Mouse (Mus musculus): ENCODE measurements around the gene Crygc. TPM values are rescaled to one million over a fixed set of nuclear protein-coding genes. Genes with fewer than 3 reads are reported as not detected.

Gene Crygc
- polyA plus RNA-seq (2014; fragmentation: Nextera tagmentation; extraction: Ambion mirVana), result not detected in 2 replicates

- DNase-seq (ENCODE audit: low spot score), result no peak
- no peak within 1 kb of the TSS for H3K27ac ChIP-seq (ENCODE audit: low read depth, low read length)
- H3K9me3 ChIP-seq (ENCODE audit: control insufficient read depth, low read length), result no peaks in the 10 kb centered on the region
- H3K4me2 ChIP-seq (ENCODE audit: low read depth), result no peak within 1 kb of the TSS
- no peaks in the 10 kb centered on the region for H3K4me1 ChIP-seq (ENCODE audit: control insufficient read depth, insufficient read depth, low read length)
- H3K27me3 ChIP-seq (ENCODE audit: control insufficient read depth, insufficient read depth, low read length), result no peaks in the 10 kb centered on the region
- ATAC-seq (ENCODE audit: insufficient read depth, low FRiP score, low TSS enrichment), result no peak
- no peak within 1 kb of the TSS for H3K4me3 ChIP-seq (ENCODE audit: low read depth, low read length)
- H3K9ac ChIP-seq (ENCODE audit: low read length), result no peak within 1 kb of the TSS
- no peaks in the 10 kb centered on the region for H3K36me3 ChIP-seq (ENCODE audit: control insufficient read depth, insufficient read depth, low read length)
- 71% methylated on average over 6 of the region's 6 CpGs for WGBS
Observed at GRCm38 (mm10) chr1:65073589-65073988, at the start of gene Crygc. Gene Crygc (minus strand): TSS chr1:65073689.

- peak within 1 kb of the TSS; percentile 32; the same call in 1 of the 2 replicates for H3K4me2 ChIP-seq (ENCODE audit: low read depth)
- no peak for ATAC-seq (ENCODE audit: insufficient read depth, low FRiP score, low TSS enrichment)
- H3K27me3 ChIP-seq (ENCODE audit: control insufficient read depth, insufficient read depth, low read length), result no peaks in the 10 kb centered on the region
- H3K36me3 ChIP-seq (ENCODE audit: control insufficient read depth, insufficient read depth, low read length), result no peaks in the 10 kb centered on the region
- H3K4me1 ChIP-seq (ENCODE audit: control insufficient read depth, insufficient read depth, low read length), result no peaks in the 10 kb centered on the region
- WGBS, result 30% methylated on average over 9 of the region's 9 CpGs
- no peak within 1 kb of the TSS for H3K9ac ChIP-seq (ENCODE audit: low read length)
- no peak within 1 kb of the TSS for H3K27ac ChIP-seq (ENCODE audit: low read depth, low read length)
- H3K9me3 ChIP-seq (ENCODE audit: control insufficient read depth, low read length), result no peaks in the 10 kb centered on the region
- no peak within 1 kb of the TSS for H3K4me3 ChIP-seq (ENCODE audit: low read depth, low read length)
- DNase-seq (ENCODE audit: low spot score), result no peak
Observed at GRCm38 (mm10) chr1:65122574-65123372, 49.3 kb upstream of the Crygc start, which contains the start of gene D630023F18Rik. Gene D630023F18Rik (minus strand): TSS chr1:65123214.

- DNase-seq (ENCODE audit: low spot score) (no peak), ATAC-seq (ENCODE audit: insufficient read depth, low FRiP score, low TSS enrichment) (no peak)
- Histone ChIP-seq H3K27ac (ENCODE audit: low read depth, low read length) (no peak within 1 kb of the TSS), H3K9ac (ENCODE audit: low read length) (no peak within 1 kb of the TSS), H3K4me2 (ENCODE audit: low read depth) (no peak within 1 kb of the TSS), H3K36me3 (ENCODE audit: control insufficient read depth, insufficient read depth, low read length) (no peaks in the 10 kb centered on the region), H3K9me3 (ENCODE audit: control insufficient read depth, low read length) (no peaks in the 10 kb centered on the region), H3K27me3 (ENCODE audit: control insufficient read depth, insufficient read depth, low read length) (no peaks in the 10 kb centered on the region), H3K4me3 (ENCODE audit: low read depth, low read length) (no peak within 1 kb of the TSS), H3K4me1 (ENCODE audit: control insufficient read depth, insufficient read depth, low read length) (no peaks in the 10 kb centered on the region)
- 85% methylated on average over 1 of the region's 1 CpGs for WGBS
Observed at GRCm38 (mm10) chr1:65119438-65119837, 45.9 kb upstream of the Crygc start, which contains the start of gene Gm28845. Gene Gm28845 (minus strand): TSS chr1:65119558.

- DNase-seq (ENCODE audit: low spot score), result no peak
- Histone ChIP-seq H3K36me3 (ENCODE audit: control insufficient read depth, insufficient read depth, low read length) (no peaks in the 10 kb centered on the region), H3K27me3 (ENCODE audit: control insufficient read depth, insufficient read depth, low read length) (no peaks in the 10 kb centered on the region), H3K4me1 (ENCODE audit: control insufficient read depth, insufficient read depth, low read length) (no peaks in the 10 kb centered on the region), H3K4me3 (ENCODE audit: low read depth, low read length) (no peak overlapping the region), H3K27ac (ENCODE audit: low read depth, low read length) (no peak overlapping the region), H3K9ac (ENCODE audit: low read length) (no peak overlapping the region), H3K4me2 (ENCODE audit: low read depth) (no peak overlapping the region), H3K9me3 (ENCODE audit: control insufficient read depth, low read length) (no peaks in the 10 kb centered on the region)
- WGBS, result 82% methylated on average over 8 of the region's 8 CpGs
- no peak for ATAC-seq (ENCODE audit: insufficient read depth, low FRiP score, low TSS enrichment)
Observed at GRCm38 (mm10) chr1:65118150-65118913, 44.8 kb upstream of the Crygc start.

- no peaks in the 10 kb centered on the region for H3K4me1 ChIP-seq (ENCODE audit: control insufficient read depth, insufficient read depth, low read length)
- H3K27me3 ChIP-seq (ENCODE audit: control insufficient read depth, insufficient read depth, low read length), result no peaks in the 10 kb centered on the region
- H3K9ac ChIP-seq (ENCODE audit: low read length), result no peak overlapping the region
- H3K4me3 ChIP-seq (ENCODE audit: low read depth, low read length), result no peak overlapping the region
- no peak for DNase-seq (ENCODE audit: low spot score)
- no peaks in the 10 kb centered on the region for H3K9me3 ChIP-seq (ENCODE audit: control insufficient read depth, low read length)
- no peak for ATAC-seq (ENCODE audit: insufficient read depth, low FRiP score, low TSS enrichment)
- H3K27ac ChIP-seq (ENCODE audit: low read depth, low read length), result no peak overlapping the region
- no peak overlapping the region for H3K4me2 ChIP-seq (ENCODE audit: low read depth)
- H3K36me3 ChIP-seq (ENCODE audit: control insufficient read depth, insufficient read depth, low read length), result no peaks in the 10 kb centered on the region
- 86% methylated on average over 5 of the region's 5 CpGs for WGBS
Observed at GRCm38 (mm10) chr1:65113536-65114172, 40.2 kb upstream of the Crygc start.

- Histone ChIP-seq H3K4me2 (ENCODE audit: low read depth) (peak overlapping the region; percentile 15; the same call in 1 of the 2 replicates), H3K27ac (ENCODE audit: low read depth, low read length) (no peak overlapping the region), H3K36me3 (ENCODE audit: control insufficient read depth, insufficient read depth, low read length) (no peaks in the 10 kb centered on the region), H3K9ac (ENCODE audit: low read length) (no peak overlapping the region), H3K9me3 (ENCODE audit: control insufficient read depth, low read length) (no peaks in the 10 kb centered on the region), H3K4me1 (ENCODE audit: control insufficient read depth, insufficient read depth, low read length) (no peaks in the 10 kb centered on the region), H3K27me3 (ENCODE audit: control insufficient read depth, insufficient read depth, low read length) (no peaks in the 10 kb centered on the region), H3K4me3 (ENCODE audit: low read depth, low read length) (no peak overlapping the region)
- 63% methylated on average over 14 of the region's 14 CpGs for WGBS
- ATAC-seq (ENCODE audit: insufficient read depth, low FRiP score, low TSS enrichment), result no peak
- DNase-seq (ENCODE audit: low spot score), result no peak
Observed at GRCm38 (mm10) chr1:65112807-65113196, 39.3 kb upstream of the Crygc start.

GRCm38 (mm10) chr1:65112031-65112806, 38.7 kb upstream of the Crygc start:
- Histone ChIP-seq H3K9ac (ENCODE audit: low read length) (no peak overlapping the region), H3K4me2 (ENCODE audit: low read depth) (peak overlapping the region; percentile 15; the same call in 1 of the 2 replicates), H3K4me1 (ENCODE audit: control insufficient read depth, insufficient read depth, low read length) (no peaks in the 10 kb centered on the region), H3K27me3 (ENCODE audit: control insufficient read depth, insufficient read depth, low read length) (no peaks in the 10 kb centered on the region), H3K4me3 (ENCODE audit: low read depth, low read length) (no peak overlapping the region), H3K36me3 (ENCODE audit: control insufficient read depth, insufficient read depth, low read length) (no peaks in the 10 kb centered on the region), H3K9me3 (ENCODE audit: control insufficient read depth, low read length) (no peaks in the 10 kb centered on the region), H3K27ac (ENCODE audit: low read depth, low read length) (no peak overlapping the region)
- ATAC-seq (ENCODE audit: insufficient read depth, low FRiP score, low TSS enrichment) (no peak), DNase-seq (ENCODE audit: low spot score) (peak; percentile 82)
- WGBS, result 16% methylated on average over 8 of the region's 8 CpGs
